Mouse (Mus musculus): ENCODE results near the gene 2310034C09Rik. TPM values are rescaled to one million over a fixed set of nuclear protein-coding genes. Genes with fewer than 3 reads are reported as not detected.
"Not testable (repeated sequence)": the region's sequence is repeated elsewhere in the genome, so short reads cannot be mapped to it uniquely, and the experiment has no call there.

The 2310034C09Rik gene
- polyA plus RNA-seq, 1 experiment from 2014 or later = 1.8 TPM

GRCm38 (mm10) chr16:88751535-88751934 is 7.1 kb upstream of the 2310034C09Rik start, which contains the start of gene Krtap13:
Krtap13 (minus strand) TSS chr16:88751635.
- WGBS = 83% methylated on average over 2 of the region's 3 CpGs
- H3K27me3 ChIP-seq (replicated peaks; ENCODE audit: control insufficient read depth, insufficient read depth, low read length); H3K36me3 ChIP-seq (ENCODE audit: control insufficient read depth, insufficient read depth, low read length); H3K4me3 ChIP-seq (ENCODE audit: low read depth, low read length); ATAC-seq (ENCODE audit: low read depth); H3K27ac ChIP-seq (replicated peaks; ENCODE audit: low read depth, low read length); H3K4me2 ChIP-seq (ENCODE audit: low read depth, low read length); H3K4me1 ChIP-seq (ENCODE audit: control insufficient read depth, insufficient read depth, low read length); H3K9ac ChIP-seq (ENCODE audit: low read depth, low read length); DNase-seq (ENCODE audit: low spot score); H3K9me3 ChIP-seq (ENCODE audit: control insufficient read depth, low read length): not testable (repeated sequence)

DNA sequence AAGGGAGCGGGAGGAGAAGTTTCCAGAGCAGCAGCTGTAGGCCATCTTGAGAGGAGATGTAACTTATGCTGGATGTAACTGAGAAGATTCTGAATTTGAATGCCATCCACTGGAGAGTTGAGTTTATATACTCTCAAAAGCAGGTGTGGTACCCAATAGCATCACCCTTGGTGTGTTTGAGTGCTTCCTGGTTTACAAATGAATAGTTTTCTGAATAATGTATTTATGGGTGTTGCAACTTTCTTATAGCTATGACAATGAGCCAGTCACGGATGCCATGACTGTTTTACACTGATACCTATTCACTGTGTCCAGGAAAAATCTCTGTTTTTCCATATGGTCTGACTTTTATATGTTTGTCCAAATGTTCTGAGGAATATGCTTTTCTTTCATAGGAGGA is 15.5 kb downstream of the 2310034C09Rik start, which contains the start of gene 2310057N15Rik:
TSS of gene 2310057N15Rik (minus strand) at position 101 of the 400 bp plus-strand sequence.
- ATAC-seq (ENCODE audit: low read depth) (no peak), DNase-seq (ENCODE audit: low spot score) (no peak)
- H3K4me1 ChIP-seq (ENCODE audit: control insufficient read depth, insufficient read depth, low read length) = no peaks in the 10 kb centered on the region
- no peak within 1 kb of the TSS for H3K27ac ChIP-seq (replicated peaks; ENCODE audit: low read depth, low read length)
- no peaks in the 10 kb centered on the region for H3K27me3 ChIP-seq (replicated peaks; ENCODE audit: control insufficient read depth, insufficient read depth, low read length)
- H3K9me3 ChIP-seq (ENCODE audit: control insufficient read depth, low read length) = no peaks in the 10 kb centered on the region
- H3K4me3 ChIP-seq (ENCODE audit: low read depth, low read length) = no peak within 1 kb of the TSS
- no peaks in the 10 kb centered on the region for H3K36me3 ChIP-seq (ENCODE audit: control insufficient read depth, insufficient read depth, low read length)
- no peak within 1 kb of the TSS for H3K4me2 ChIP-seq (ENCODE audit: low read depth, low read length)
- H3K9ac ChIP-seq (ENCODE audit: low read depth, low read length) = no peak within 1 kb of the TSS
- 80% methylated on average over 2 of the region's 2 CpGs for WGBS

GRCm38 (mm10) chr16:88777596-88777995 is 18.9 kb downstream of the 2310034C09Rik start, which contains the start of gene Gm5965:
Gm5965 (plus strand) TSS chr16:88777896.
- DNase-seq (ENCODE audit: low spot score) (no peak), ATAC-seq (ENCODE audit: low read depth) (no peak)
- Histone ChIP-seq H3K4me1 (ENCODE audit: control insufficient read depth, insufficient read depth, low read length) (no peaks in the 10 kb centered on the region), H3K4me3 (ENCODE audit: low read depth, low read length) (no peak within 1 kb of the TSS), H3K36me3 (ENCODE audit: control insufficient read depth, insufficient read depth, low read length) (no peaks in the 10 kb centered on the region), H3K27me3 (replicated peaks; ENCODE audit: control insufficient read depth, insufficient read depth, low read length) (no peaks in the 10 kb centered on the region), H3K27ac (replicated peaks; ENCODE audit: low read depth, low read length) (no peak within 1 kb of the TSS), H3K9ac (ENCODE audit: low read depth, low read length) (no peak within 1 kb of the TSS), H3K9me3 (ENCODE audit: control insufficient read depth, low read length) (no peaks in the 10 kb centered on the region), H3K4me2 (ENCODE audit: low read depth, low read length) (no peak within 1 kb of the TSS)
- WGBS = 83% methylated on average over 5 of the region's 6 CpGs

GRCm38 (mm10) chr16:88786786-88787185 is 28.1 kb downstream of the 2310034C09Rik start:
- H3K9ac ChIP-seq (ENCODE audit: low read depth, low read length) = no peak overlapping the region
- 74% methylated on average over 2 of the region's 2 CpGs for WGBS
- H3K4me2 ChIP-seq (ENCODE audit: low read depth, low read length) = no peak overlapping the region
- no peaks in the 10 kb centered on the region for H3K27me3 ChIP-seq (replicated peaks; ENCODE audit: control insufficient read depth, insufficient read depth, low read length)
- no peak overlapping the region for H3K4me3 ChIP-seq (ENCODE audit: low read depth, low read length)
- no peaks in the 10 kb centered on the region for H3K36me3 ChIP-seq (ENCODE audit: control insufficient read depth, insufficient read depth, low read length)
- no peak for DNase-seq (ENCODE audit: low spot score)
- H3K4me1 ChIP-seq (ENCODE audit: control insufficient read depth, insufficient read depth, low read length) = no peaks in the 10 kb centered on the region
- no peak overlapping the region for H3K27ac ChIP-seq (replicated peaks; ENCODE audit: low read depth, low read length)
- 0 out of 2 replicates have a peak, but pooled peaks cover 3% of the 10 kb centered on the region for H3K9me3 ChIP-seq (ENCODE audit: control insufficient read depth, low read length)
- ATAC-seq (ENCODE audit: low read depth) = no peak

Other genes starting within 250 kb of the 2310034C09Rik start
- 7.8 TPM in 2 replicates for gene Cldn8, start 195.7 kb upstream of the 2310034C09Rik start, polyA plus RNA-seq (2014; fragmentation: Nextera tagmentation; extraction: Ambion mirVana)
- 0.11 TPM in 1 of 2 replicates, not detected in the other for gene Krtap24-1, start 146.6 kb upstream of the 2310034C09Rik start, polyA plus RNA-seq (2014; fragmentation: Nextera tagmentation; extraction: Ambion mirVana)
- not detected in 2 replicates for gene 2310079G19Rik, start 131.2 kb upstream of the 2310034C09Rik start, polyA plus RNA-seq (2014; fragmentation: Nextera tagmentation; extraction: Ambion mirVana)
- gene Krtap26-1, start 111.1 kb upstream of the 2310034C09Rik start, polyA plus RNA-seq (2014; fragmentation: Nextera tagmentation; extraction: Ambion mirVana) = 0.42 TPM in 1 of 2 replicates, not detected in the other
- not detected in 2 replicates for gene Krtap27-1, start 87.2 kb upstream of the 2310034C09Rik start, polyA plus RNA-seq (2014; fragmentation: Nextera tagmentation; extraction: Ambion mirVana)
- not detected in 2 replicates for gene 2310061N02Rik, start 50.9 kb upstream of the 2310034C09Rik start, polyA plus RNA-seq (2014; fragmentation: Nextera tagmentation; extraction: Ambion mirVana)
- gene Krtap13-1, start 30.0 kb upstream of the 2310034C09Rik start, polyA plus RNA-seq (2014; fragmentation: Nextera tagmentation; extraction: Ambion mirVana) = not detected in 2 replicates
- 0.51 TPM in 1 of 2 replicates, not detected in the other for gene Krtap13, start 7.2 kb upstream of the 2310034C09Rik start, polyA plus RNA-seq (2014; fragmentation: Nextera tagmentation; extraction: Ambion mirVana)
- not detected in 2 replicates for gene 2310057N15Rik, start 15.4 kb downstream of the 2310034C09Rik start, polyA plus RNA-seq (2014; fragmentation: Nextera tagmentation; extraction: Ambion mirVana)
- gene Gm5965, start 19.0 kb downstream of the 2310034C09Rik start, polyA plus RNA-seq (2014; fragmentation: Nextera tagmentation; extraction: Ambion mirVana) = not detected in 2 replicates
- not detected in 2 replicates for gene Gm20741, start 53.4 kb downstream of the 2310034C09Rik start, polyA plus RNA-seq (2014; fragmentation: Nextera tagmentation; extraction: Ambion mirVana)
- gene Krtap15, start 61.4 kb downstream of the 2310034C09Rik start, polyA plus RNA-seq (2014; fragmentation: Nextera tagmentation; extraction: Ambion mirVana) = not detected in 2 replicates
- not detected in 2 replicates for gene Krtap14, start 67.3 kb downstream of the 2310034C09Rik start, polyA plus RNA-seq (2014; fragmentation: Nextera tagmentation; extraction: Ambion mirVana)
- gene Krtap19-1, start 110.6 kb downstream of the 2310034C09Rik start, polyA plus RNA-seq (2014; fragmentation: Nextera tagmentation; extraction: Ambion mirVana) = not detected in 2 replicates
- gene Krtap19-2, start 115.4 kb downstream of the 2310034C09Rik start, polyA plus RNA-seq (2014; fragmentation: Nextera tagmentation; extraction: Ambion mirVana) = not detected in 2 replicates
- not detected in 2 replicates for gene Krtap19-3, start 119.2 kb downstream of the 2310034C09Rik start, polyA plus RNA-seq (2014; fragmentation: Nextera tagmentation; extraction: Ambion mirVana)
- gene Krtap19-4, start 126.2 kb downstream of the 2310034C09Rik start, polyA plus RNA-seq (2014; fragmentation: Nextera tagmentation; extraction: Ambion mirVana) = not detected in 2 replicates
- gene Krtap19-5, start 137.6 kb downstream of the 2310034C09Rik start, polyA plus RNA-seq (2014; fragmentation: Nextera tagmentation; extraction: Ambion mirVana) = not detected in 2 replicates
- not detected in 2 replicates for gene Krtap19-9b, start 173.4 kb downstream of the 2310034C09Rik start, polyA plus RNA-seq (2014; fragmentation: Nextera tagmentation; extraction: Ambion mirVana)
- not detected in 2 replicates for gene Krtap16-3, start 204.0 kb downstream of the 2310034C09Rik start, polyA plus RNA-seq (2014; fragmentation: Nextera tagmentation; extraction: Ambion mirVana)